Mouse (Mus musculus): ENCODE results near the gene Chst12.
"Not testable (repeated sequence)": the region's sequence is repeated elsewhere in the genome, so short reads cannot be mapped to it uniquely, and the experiment has no call there.

Chst12 gene

DNA sequence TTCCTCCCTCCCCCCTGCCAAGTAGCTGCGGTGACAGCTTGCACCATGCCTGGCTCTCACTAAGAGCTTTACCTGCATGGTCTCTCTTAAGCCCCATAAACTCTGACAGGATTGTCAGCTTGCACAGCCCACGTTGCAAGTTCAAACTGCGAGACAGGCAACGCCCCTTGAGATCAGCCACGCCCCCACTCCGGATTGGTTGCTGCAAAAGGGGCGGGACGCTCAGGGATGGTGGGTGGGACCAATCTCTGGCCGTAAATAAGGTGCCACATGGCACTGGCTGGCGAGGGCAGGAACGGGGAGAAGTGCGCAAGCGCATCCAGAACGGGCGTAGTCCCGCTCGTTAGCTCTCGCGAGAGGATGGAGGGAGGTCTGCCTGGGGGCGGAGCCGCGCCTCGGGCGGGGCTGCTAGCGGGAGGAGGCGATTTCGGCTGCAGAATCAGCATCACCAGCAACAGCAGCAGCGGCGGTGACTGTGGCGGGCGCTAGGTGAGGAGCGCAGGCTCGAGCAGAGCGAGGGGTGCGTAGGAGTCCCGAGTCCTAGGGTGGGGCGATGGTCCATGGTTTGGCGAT, at the start of gene Chst12:
Chst12 (plus strand) TSS at position 343 of the 573 bp plus-strand sequence.
- peak; percentile 99 for DNase-seq

DNA sequence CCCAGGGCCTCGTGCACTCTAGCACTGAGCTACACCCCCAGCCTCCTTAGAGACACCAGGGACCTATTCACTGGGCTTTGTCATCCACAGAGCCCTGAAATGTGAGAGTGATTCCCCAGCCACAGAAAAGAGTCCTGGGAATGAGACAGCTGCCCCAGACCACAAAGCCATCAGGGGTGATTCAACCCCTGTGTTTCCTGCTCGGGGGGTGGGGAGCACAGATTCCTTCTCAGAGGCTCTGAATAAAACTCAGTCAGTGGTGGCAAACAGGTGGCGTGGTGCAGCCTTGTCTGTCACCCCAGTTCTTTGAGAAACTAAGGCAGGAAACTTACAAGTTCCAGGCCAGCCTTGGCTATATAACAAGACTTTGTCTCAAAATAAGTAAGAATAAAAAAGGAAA, 43.9 kb upstream of the Chst12 start:
- no peak for DNase-seq

DNA sequence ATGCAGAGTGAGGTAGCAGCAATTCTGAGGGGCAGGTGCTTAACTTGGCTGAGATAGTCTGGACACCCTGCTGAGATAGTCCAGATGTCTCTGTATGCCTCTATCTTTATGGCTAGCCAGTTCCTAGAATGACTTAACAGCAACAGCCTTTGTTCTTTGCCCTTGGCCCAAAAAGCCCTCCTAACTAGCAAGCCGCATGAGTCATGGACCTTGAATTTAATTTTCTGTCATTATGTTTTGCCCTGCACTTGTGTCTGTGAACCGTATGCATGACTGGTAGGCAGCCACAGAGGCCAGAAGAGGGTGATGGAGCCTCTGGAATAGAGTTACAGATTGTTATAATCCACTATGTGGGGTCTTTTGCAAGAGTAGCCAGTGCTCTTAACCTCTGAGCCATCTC, 42.2 kb upstream of the Chst12 start:
- DNase-seq = not testable (repeated sequence)

DNA sequence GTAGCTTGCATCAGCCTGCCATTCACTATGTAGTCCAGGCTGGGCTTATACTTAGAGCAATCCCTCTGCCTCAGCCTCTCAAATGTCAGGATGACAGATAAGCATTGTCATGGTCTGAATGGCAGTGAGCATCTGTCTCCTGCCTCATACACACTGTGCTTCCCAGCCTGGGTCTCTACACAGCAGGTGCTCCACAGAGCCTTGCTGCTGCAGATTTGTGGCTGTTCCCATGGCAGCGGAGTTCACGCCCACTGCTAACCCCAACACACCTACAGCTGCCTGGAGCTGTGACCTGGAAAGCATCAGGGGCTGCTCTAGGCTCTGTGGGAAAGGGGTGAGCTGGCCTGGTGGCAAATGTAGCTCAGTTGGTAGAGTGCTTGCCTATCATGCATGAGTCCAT, 40.4 kb upstream of the Chst12 start:
- no peak for DNase-seq

DNA sequence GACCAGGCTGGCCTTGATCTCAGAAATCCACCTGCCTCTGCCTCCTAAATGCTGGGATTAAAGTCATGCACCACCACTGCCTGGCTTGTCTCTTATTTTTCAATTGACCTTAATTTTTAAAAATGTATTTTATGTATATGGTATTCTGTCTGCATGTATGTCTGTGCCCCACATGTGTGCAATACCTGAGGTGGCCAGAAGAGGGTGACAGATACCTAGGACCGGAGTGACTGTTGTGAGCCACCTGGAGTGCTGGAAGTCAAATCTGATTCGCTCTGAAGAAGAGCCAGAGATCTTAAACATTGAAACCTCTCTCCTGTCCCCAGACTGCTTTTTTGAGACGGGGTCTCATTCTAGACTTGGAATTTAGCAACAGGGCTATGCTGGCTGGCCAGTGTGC, 33.0 kb upstream of the Chst12 start:
- no peak for DNase-seq

DNA sequence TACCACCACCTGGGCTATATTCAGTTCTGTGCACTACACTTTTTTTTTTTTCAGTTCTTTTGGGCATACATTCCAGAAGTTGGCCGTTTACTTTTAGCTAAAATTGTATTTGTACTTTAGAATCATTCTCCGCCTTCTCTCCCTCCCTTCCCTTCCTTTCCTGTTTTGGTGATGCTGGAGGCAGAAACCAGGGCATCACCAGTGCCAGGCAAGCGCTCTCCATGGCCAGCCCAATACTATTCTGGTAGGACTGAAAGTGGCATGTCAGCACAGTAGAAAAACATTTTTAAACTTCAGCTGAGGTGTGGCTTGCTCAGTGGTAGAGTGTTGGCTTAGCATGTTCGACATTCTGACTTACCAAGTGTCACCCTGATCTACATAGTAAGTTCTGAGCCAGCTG, 23.9 kb upstream of the Chst12 start:
- peak; percentile 22 for DNase-seq

DNA sequence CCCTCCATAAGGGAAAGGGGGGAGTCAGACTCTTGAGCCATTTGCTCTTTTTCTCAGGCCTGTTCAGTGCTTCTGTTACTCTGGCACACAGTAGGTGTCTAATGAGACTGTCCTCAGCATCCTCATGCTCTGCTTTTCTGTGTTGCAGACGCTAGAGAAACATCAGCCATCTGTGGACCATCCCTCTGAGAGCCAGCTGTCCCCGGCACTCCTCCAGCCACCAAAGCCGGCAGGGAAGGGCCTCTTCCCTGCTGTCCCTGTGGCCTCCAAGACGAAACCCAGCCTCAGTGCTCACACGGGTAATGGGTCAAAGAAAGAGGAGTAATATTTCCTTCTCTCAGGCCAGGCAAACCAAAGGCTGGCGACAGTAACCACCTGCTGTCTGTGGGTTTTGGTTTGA, 14.2 kb upstream of the Chst12 start:
- DNase-seq = no peak

DNA sequence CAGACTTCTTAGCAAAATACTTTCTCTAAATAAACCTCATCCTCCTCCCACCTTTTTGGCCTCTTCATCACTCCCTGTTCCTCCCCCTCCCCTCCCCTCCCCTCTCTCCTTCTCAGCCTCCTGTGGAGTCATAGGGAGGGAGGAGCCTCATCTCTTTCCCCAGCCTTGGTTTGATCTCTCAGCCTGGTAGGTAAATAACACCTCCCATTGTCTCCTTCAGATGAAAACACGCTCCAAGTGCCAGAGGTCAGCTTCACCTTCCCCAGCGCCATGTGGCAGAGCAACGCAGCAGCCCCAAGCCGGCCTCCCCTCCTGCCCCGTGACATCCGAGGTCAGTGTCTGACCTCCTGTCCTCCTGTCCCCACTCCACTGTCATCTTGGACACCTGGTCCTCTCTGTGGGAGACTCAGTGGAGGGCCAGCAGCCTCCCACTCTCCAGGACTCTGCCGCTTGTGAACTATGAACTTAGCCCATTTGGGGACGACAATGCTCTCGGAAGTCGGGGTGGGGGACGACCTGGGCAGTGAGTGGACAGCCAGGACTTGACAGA, 12.6 kb upstream of the Chst12 start:
- no peak for DNase-seq

DNA sequence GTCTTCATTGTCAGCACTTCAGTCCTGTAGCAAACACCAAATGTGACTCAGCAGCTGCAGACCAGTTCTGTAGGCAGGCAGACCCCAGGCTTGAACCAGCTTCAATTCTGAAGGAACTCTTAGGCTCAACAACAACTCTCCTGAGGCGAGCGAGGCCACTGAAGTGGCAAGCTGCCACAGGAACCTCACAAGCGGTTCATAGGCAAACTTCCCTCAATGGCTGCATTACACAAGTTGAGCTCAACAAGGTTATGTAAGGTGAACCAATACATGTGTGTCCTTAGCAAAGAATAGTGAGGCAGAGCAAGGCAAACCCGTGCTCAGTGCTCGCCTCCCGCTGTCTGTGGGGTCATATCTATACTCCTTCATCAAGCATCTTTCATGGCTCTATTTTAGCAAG, 7.2 kb upstream of the Chst12 start:
- no peak for DNase-seq

DNA sequence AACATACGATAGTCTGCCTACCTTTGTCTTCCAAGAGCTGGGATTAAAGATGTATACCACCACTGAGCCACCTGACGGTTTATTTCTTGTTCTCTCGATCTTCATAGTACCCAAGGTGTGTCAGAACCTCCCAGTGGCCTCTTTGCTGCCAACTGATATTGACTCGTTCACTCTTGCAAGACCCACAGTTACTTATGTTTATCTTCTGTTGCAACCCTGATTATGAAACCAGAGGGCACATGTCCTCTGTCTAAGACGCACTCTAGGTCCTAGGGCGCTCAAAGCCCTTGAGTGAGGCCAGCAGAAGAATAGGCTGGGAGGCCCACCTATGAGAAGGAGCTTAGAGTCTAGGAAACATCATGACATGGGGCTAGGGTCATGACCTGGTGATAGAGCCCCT, 4.6 kb upstream of the Chst12 start:
- no peak for DNase-seq

DNA sequence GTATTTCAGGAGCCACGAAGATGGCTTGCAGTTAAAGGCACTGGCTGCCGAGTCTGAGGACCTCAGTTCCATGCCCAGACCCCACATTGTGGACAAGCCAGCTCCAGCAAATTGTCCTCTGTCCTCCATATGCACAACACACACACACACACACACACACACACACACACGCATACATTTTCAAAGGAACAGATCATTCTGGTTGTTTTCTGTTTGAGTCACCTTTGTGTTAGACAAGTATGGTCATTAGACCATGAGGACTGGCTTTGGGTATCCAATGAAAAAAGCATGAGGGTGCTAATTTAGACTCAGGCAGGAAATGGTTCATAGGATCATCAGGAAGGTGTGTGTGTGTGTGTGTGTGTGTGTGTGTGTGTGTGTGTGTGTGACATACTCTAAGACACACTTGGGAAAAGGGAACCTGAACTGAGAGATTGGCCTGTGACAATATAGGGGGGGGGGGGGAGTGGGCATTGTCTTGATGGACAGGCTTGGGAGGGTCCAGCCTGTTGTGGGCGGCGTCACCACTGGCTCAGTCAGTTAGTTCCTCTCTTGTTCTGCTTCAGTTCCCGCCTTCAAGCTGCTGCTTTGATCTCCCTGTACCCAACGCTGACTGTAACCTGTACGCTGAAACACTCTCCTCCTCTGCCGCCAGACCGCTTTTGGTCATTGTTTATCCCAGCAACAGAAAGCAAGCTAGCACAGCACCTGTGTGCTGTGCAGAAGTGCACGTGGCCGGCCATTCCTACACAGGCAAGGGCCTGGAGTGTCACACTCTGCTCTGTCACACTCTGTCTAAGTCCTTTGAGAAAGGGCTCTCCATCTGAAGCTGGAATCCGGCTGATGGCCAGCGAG, 3.1 kb upstream of the Chst12 start:
- DNase-seq = no peak

DNA sequence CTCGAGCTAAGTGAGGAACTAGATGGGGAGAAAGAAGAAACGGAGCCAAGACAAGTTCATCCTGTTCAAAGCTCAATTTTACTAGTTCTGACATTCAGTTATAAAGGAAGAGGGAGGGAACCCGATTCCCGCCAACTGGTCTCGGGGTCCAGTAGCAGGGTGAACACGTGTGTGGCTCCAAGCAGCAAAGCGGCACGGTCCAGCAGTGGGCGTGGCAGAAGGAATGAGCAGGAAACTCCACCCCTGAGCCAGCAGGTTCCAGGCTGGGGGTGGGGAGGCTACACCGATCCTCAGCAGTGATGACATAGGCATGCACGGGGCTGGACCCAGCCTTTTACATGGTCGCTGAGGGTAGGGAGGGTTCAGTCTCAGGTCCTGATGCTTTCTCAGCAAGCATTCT, 2.4 kb upstream of the Chst12 start:
- DNase-seq = not testable (repeated sequence)

DNA sequence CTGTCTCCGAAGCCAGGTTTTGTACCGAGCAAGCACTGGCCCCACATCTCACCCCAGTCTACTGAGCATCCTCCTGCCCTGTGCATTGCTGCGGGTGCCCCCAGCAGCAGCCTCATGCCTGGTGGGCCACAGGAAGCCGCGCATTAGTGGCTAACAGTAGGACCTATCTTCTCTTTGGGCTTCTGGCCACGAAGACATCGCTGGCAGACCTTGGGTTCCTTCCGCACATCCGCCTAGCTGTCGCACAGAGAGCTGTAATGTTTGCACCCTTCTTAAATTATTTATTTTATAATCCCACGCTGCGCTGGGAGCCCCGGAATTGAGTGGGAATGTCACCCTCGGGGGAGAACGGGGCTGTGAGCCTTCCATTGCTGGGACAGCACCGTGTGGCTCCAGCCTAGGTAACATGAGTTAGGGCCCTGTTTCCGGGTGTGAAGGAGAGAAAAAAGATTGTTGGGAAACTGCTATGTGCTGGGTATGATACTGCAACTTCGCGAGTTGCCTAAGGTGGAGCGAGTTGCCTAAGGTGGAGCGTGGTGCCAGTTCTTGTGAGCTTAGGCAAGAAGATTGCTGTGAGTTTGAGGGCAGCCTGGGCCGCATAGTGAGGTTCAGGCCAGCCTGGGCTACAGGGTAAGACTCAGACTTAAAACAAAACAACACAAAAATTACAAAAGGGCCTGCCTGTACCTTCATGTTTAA, 895 bp downstream of the Chst12 start:
- DNase-seq = peak; percentile 41

DNA sequence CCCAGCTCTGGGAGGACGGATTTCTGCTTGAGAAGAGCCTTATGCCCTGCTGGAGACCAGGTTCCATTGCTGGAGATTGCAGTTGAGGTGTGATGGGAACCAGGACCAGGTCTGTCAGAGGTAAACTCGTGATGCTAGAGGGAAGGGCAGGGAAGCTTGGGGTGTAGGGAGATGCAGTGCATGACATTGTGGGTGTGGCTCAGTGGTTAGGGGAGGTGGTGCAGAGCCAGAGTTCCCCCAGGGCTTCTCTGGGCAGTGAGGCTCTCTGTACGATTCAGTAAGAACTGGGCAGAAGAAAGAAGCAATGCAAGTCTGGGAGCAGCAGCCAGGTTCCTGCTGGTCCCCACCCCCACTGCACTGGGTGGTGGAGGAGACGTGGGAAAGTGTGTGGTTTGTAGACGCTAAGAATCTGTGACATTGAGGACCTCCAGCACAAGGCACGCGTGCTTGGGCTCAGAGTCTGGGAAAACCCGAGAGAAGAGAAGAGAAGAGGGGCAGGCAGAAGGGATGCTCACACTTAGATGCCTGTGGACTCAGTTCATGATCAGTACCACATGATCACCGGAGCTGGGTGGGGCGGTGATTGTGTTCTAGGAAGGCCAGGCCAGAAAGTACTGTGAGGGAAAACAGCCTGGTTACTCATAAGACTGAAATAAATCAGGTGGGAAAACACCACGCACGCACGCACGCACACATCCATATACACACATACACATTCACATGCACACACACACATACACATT, 2.3 kb downstream of the Chst12 start:
- DNase-seq = no peak

DNA sequence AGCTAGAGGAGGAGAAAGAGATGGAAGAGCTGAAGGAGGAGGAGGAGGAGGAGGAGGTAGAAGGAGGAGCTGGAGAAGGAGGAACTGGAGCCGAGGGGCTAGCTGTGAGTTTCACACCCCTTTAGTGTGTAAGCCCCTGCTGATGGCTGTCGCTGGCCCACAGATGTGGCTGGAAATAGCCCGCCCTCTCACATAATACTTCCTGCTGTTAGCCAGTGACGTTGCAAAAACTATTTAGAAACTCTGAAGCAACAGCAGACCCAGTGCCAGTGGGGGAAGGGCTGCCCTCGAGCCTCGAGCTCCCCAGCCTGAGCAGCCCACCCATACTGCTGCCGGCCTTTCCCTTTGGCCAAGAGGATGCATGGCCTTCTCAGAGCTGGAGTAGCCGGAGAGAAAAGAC, 3.3 kb downstream of the Chst12 start:
- DNase-seq = no peak

DNA sequence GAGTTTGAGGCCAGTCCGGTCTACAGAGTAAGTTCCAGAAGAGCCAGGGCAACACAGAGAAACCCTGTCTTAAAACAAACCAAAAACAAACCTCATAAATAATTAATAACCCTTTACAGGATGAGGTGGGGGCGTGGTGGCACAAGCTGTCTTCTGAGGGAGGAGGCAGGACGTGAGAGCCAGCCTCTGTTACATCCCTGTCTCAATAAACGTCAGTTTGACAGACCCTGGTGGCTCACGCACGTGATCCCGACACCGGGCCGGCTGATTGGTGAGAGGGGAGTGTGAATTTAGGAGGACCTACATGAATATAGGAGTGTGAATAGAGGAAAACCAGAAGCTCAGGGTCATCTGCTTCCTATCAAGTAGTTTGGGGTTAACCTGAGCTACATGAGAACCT, 3.9 kb downstream of the Chst12 start:
- no peak for DNase-seq

DNA sequence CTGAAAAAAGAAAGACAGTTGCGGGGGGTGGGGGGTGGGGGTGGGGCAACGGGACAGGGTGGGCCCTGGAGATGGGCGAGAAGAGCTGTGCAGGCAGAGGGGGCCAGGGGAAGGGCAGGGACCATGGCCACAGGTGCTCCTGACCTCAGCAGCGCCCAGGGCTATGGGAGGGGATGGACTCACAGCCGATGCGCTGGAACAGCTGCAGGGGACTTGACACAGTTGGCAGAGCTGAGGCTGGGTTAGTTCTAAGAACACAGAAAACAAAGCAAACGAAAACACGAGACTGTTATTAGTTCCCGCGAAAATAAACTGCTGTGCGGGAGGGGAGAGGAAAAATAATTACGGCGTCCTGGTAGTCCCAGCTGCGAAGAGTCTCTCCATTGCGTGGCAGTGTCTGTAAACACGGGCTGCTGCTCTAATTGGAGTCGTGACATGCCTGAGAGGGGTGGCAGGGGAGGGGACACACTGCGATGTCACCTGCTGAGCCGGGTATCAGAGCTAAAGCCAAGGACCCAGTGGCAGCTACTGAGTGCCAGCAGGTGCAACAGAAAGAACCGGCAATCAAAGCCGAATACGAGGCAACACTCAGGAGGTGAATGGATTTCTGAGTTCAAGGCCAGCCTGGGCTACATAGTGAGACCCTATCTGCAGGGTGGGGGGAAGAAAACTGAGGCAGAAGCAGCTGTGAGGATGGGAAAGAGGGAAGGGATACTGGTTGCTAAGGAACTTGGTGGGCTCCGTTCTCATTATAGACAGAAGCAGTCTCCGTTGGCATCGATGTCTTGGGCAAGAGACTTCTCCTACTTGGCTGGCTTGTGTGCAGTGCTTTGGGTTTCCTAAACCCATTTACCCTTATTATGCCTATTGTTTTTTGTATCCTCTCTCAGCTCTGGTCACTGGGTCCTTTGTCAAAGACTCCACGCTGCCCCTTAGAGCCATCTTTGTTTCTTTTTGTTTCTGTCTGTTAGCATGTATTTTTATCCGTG, 5.0 kb downstream of the Chst12 start:
- DNase-seq = no peak

DNA sequence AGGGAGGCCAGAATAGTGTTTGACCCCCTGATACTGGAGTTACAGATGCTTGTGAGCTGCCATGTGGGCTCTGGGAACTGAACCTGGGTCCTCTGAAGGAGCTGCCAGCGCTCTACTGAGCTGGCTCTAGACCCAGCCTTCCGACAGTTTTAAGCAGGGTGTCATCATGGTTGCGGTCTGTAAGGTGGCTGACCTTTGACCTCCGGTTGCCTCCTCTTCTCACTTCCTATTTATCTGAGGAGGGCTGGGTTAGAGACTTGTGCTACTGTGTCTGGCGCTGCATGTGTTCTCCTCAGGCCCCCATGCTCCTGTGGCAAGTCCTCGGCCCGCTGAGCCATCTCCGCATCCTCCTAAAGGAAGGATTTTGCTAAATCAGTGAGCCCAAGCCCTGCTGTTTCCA, 8.6 kb downstream of the Chst12 start:
- no peak for DNase-seq

DNA sequence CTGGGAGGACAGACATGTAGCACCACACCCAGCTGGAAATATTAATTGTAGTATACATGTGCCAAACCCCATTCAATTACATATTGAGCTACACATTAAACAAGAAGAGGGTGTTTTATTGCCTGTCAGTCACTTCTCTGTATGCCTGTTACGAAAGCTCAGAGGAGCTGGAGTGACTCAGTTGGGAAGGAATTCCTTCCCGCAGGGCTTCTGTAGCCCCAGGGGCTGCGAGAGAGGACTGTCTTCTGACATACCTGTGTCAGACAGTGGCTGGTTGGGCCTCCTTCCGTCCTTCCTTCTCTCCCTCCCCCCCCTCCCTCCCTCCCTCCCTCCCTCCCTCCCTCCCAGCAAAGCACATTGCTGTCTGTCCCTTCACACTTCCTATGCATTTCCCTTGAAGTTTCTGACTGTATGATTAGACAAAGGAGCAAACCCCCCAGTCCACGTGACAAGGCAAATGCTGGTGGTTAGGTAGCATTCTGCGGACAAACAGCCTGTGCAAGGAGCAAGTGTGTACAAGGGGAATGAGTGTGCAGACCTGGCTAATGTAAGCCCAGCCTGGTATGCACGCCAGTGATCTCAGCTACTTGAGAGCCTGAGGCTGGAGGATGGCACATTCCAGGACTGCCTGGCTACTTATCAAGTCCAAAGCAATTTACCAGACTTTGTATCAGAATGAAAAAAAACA, 9.6 kb downstream of the Chst12 start:
- DNase-seq = no peak

DNA sequence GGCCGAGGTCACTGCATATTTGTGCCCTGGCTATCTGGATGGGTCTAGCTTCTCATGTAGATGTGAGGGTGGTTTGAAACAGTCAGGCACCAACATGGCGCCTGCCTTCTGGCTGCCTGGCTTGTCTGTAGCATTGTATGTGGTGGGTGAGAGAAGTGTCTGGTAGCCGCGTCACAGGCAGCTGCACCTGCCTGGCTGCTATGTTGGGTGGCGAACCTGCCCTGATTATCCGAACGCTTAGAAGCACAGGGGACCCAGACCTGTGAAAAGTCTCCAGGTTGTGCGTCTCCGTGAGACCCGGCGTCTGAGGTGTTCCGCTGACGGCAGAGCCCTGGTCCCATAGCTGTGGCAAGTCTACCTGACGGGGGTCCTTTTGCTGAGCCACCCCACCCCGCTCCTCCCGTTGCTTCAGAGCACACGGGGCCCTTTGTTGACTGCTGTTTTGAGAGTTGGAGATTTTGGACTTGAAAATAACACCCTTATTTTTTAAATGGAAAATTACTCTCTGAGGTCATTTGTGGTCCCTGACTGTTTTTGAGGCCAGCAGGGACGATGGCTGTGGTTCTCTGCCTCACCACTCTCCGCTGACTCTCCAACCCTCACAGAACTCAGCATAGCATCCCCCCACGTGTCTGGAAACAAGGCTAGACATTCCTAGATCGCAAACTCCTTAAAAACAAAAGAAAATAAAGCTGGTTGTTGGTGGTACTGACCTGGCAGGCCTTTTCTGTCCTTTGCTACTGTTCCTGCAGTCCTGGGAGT, 12.0 kb downstream of the Chst12 start:
- no peak for DNase-seq

DNA sequence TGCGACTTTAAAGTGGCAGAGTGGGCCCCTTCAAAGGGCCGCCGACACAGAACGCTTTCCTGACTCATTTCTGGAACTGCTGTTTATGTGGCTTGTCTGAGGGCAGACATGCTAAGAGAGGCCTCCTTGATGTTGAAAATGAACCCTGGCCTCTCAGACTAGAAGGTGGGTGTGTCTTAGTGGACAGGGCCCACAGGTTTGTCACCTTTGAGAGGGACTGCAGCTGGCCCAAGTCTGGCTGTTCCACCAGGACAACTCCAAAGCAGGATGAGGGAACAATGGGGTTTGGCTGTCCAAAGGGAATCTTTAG, 12.5 kb downstream of the Chst12 start:
- DNase-seq = no peak
